Mouse (Mus musculus) olfactory bulb, adult 2 months (tissue): Measurements from ENCODE around the gene Cnpy2.

Source experiments
- CTCF ChIP-seq: fragments of 200-500 bp; IDR thresholded peaks from 2 replicates; pipeline ENCODE4 v1.5.1; 2012; ENCODE audit warnings: low read depth, mild to moderate bottlenecking, low read length, moderate library complexity; ENCODE audit not compliant: insufficient read depth
- POLR2A ChIP-seq: fragments of 200-500 bp; IDR thresholded peaks from 2 replicates; pipeline ENCODE4 v1.6.1; 2012; ENCODE audit warnings: mild to moderate bottlenecking, low read depth, low read length, moderate library complexity; ENCODE audit not compliant: insufficient read depth

DNA sequence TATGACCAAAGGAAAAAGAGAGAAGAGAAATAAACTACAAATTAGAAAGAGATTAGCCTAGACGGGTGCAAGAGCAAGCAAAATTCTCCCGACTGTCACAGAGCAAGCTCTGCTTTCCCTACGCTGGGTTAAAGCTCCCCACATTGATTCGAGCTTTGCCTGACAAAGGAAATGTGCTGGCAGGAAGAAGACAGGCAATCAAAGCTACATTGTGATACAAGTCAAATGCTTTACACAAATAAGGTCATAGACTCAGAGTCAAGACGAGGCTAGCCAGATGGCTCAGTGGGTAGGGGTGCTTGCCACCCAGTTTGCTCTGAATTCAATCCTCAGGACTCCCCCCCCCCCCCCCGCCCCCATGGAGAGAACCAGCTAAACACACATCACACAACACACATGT lies 47.8 kb downstream of the Cnpy2 start:
- no peak for TF ChIP-seq CTCF
- TF ChIP-seq POLR2A = no peak
